Comparison of ENCODE assay signal across 21 mouse cellular contexts in the genomic region with DNA sequence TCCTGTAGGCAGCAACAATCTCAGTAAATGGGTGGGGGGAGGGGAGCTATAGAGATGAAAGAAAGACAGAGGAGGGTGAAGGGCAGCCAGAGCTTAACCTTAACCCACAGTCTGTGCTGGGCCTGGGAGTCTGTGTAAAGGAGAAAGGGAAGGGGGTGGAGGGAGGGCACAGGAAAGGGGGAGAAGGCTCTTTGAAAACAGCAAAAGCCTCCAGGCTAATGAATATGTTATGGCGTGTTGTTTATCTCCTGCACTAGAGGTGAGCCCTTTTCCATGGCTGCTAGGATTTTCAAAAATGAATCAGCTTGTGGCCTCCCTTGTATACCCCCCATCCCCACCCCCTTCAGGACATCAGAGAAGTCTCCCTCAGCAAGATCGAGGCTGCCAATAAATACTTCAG.
DNase-seq lines count a peak whose midpoint lies in the region; ATAC-seq and TF ChIP-seq lines count a peak whose summit lies in the region.
"Had no signal": no experiment of that assay in that cellular context is flagged by ENCODE, and none has a peak within 500 bp of the region (broad histone marks: within the 10 kb centered on the region; RNA-seq: fewer than 3 reads in every experiment).

No protein-coding gene starts in this region.

- no peak for TF ChIP-seq CTCF in brain, embryonic 14.5 days (IDR thresholded peaks at IDR 0.05; ENCODE audit: borderline replicate concordance, extremely low read depth, insufficient read depth, insufficient read length)

- no peaks in the 10 kb centered on the region for H3K27me3 ChIP-seq in forebrain, embryonic 12.5 days
- H3K27me3 ChIP-seq in forebrain, embryonic 16.5 days (replicated peaks; ENCODE audit: control insufficient read depth, insufficient read depth, low read length), result no peaks in the 10 kb centered on the region
- no peaks in the 10 kb centered on the region for H3K27me3 ChIP-seq in embryonic facial prominence, embryonic 10.5 days (replicated peaks; ENCODE audit: low read depth, poor library complexity, severe bottlenecking)
- no peaks in the 10 kb centered on the region for H3K27me3 ChIP-seq in midbrain, embryonic 12.5 days
- H3K27me3 ChIP-seq: embryonic facial prominence, embryonic 12.5 days; intestine, embryonic 15.5 days; kidney, embryonic 15.5 days; neural tube, embryonic 13.5 days; stomach, embryonic 15.5 days had no signal

- DNase-seq in brain, embryonic 14.5 days (ENCODE audit: low read depth), result peak; percentile 66
- DNase-seq in embryonic facial prominence, embryonic 10.5 days (ENCODE audit: low spot score), result peak; percentile 53
- no peak for DNase-seq in spleen, adult 12 weeks (ENCODE audit: low spot score)
- no peak for DNase-seq in gastrocnemius, adult 8-10 months (ENCODE audit: low spot score in 2 of 2)
- DNase-seq: adrenal gland, postnatal 14 days; cerebellum, adult 11 months; cerebellum, postnatal 14 days; gastrocnemius, postnatal 10 days; heart, postnatal 36 days; thymus, adult 18-20 months had no signal

- peak; percentile 59 for ATAC-seq in forebrain, embryonic 12.5 days (ENCODE audit: low FRiP score)
- no peak for ATAC-seq in forebrain, embryonic 16.5 days
- ATAC-seq in midbrain, embryonic 12.5 days (ENCODE audit: low FRiP score, low read depth), result peak; percentile 83
- ATAC-seq in activated CD4-positive, CD25-positive, alpha-beta regulatory T cell, adult 4 months, result no peak
- ATAC-seq: intestine, embryonic 15.5 days had no signal

- H3K36me3 ChIP-seq in forebrain, embryonic 12.5 days (replicated peaks), result no peaks in the 10 kb centered on the region
- H3K36me3 ChIP-seq in forebrain, embryonic 16.5 days (ENCODE audit: control insufficient read depth, insufficient read depth), result no peaks in the 10 kb centered on the region
- no peaks in the 10 kb centered on the region for H3K36me3 ChIP-seq in embryonic facial prominence, embryonic 10.5 days (replicated peaks)
- H3K36me3 ChIP-seq in midbrain, embryonic 12.5 days, result no peaks in the 10 kb centered on the region
- H3K36me3 ChIP-seq: embryonic facial prominence, embryonic 12.5 days; G1E; intestine, embryonic 15.5 days; kidney, embryonic 15.5 days; neural tube, embryonic 13.5 days; stomach, embryonic 15.5 days had no signal

- no peak overlapping the region for H3K27ac ChIP-seq in forebrain, embryonic 12.5 days
- no peak overlapping the region for H3K27ac ChIP-seq in forebrain, embryonic 16.5 days (ENCODE audit: low read length)
- H3K27ac ChIP-seq in embryonic facial prominence, embryonic 10.5 days (replicated peaks), result peak overlapping the region; percentile 76
- peak overlapping the region; percentile 66 for H3K27ac ChIP-seq in midbrain, embryonic 12.5 days (replicated peaks)
- H3K27ac ChIP-seq: embryonic facial prominence, embryonic 12.5 days; intestine, embryonic 15.5 days; kidney, embryonic 15.5 days; liver, embryonic 14.5 days; neural tube, embryonic 13.5 days; stomach, embryonic 15.5 days had no signal

- 5% methylated on average over 2 of the region's 2 CpGs for WGBS in forebrain, embryonic 12.5 days
- 5% methylated on average over 2 of the region's 2 CpGs for WGBS in forebrain, embryonic 16.5 days
- 8% methylated on average over 2 of the region's 2 CpGs for WGBS in embryonic facial prominence, embryonic 10.5 days
- 4% methylated on average over 2 of the region's 2 CpGs for WGBS in midbrain, embryonic 12.5 days

- H3K9ac ChIP-seq in forebrain, embryonic 12.5 days, result no peak overlapping the region
- no peak overlapping the region for H3K9ac ChIP-seq in forebrain, embryonic 16.5 days (replicated peaks; ENCODE audit: low read depth, low read length)
- no peak overlapping the region for H3K9ac ChIP-seq in midbrain, embryonic 12.5 days (replicated peaks)
- H3K9ac ChIP-seq: embryonic facial prominence, embryonic 12.5 days; intestine, embryonic 15.5 days; kidney, embryonic 15.5 days; liver, embryonic 14.5 days; neural tube, embryonic 13.5 days; stomach, embryonic 15.5 days had no signal

- H3K4me2 ChIP-seq in forebrain, embryonic 12.5 days, result no peak overlapping the region
- H3K4me2 ChIP-seq in forebrain, embryonic 16.5 days (ENCODE audit: low read length), result no peak overlapping the region
- H3K4me2 ChIP-seq in midbrain, embryonic 12.5 days (replicated peaks), result peak overlapping the region; percentile 6; the same call in 1 of the 2 replicates
- H3K4me2 ChIP-seq: embryonic facial prominence, embryonic 12.5 days; intestine, embryonic 15.5 days; kidney, embryonic 15.5 days; neural tube, embryonic 13.5 days; stomach, embryonic 15.5 days had no signal

- H3K9me3 ChIP-seq in forebrain, embryonic 12.5 days, result no peaks in the 10 kb centered on the region
- no peaks in the 10 kb centered on the region for H3K9me3 ChIP-seq in forebrain, embryonic 16.5 days (ENCODE audit: control insufficient read depth, low read length)
- no peaks in the 10 kb centered on the region for H3K9me3 ChIP-seq in embryonic facial prominence, embryonic 10.5 days
- H3K9me3 ChIP-seq in midbrain, embryonic 12.5 days, result no peaks in the 10 kb centered on the region
- H3K9me3 ChIP-seq: embryonic facial prominence, embryonic 12.5 days; intestine, embryonic 15.5 days; kidney, embryonic 15.5 days; neural tube, embryonic 13.5 days; stomach, embryonic 15.5 days had no signal

- H3K4me1 ChIP-seq in forebrain, embryonic 12.5 days, result peaks cover 50% of the 10 kb centered on the region
- peaks cover 11% of the 10 kb centered on the region for H3K4me1 ChIP-seq in forebrain, embryonic 16.5 days (replicated peaks; ENCODE audit: control insufficient read depth, insufficient read depth, low read length)
- peaks cover 38% of the 10 kb centered on the region for H3K4me1 ChIP-seq in embryonic facial prominence, embryonic 10.5 days
- H3K4me1 ChIP-seq in midbrain, embryonic 12.5 days, result peaks cover 46% of the 10 kb centered on the region
- H3K4me1 ChIP-seq: intestine, embryonic 15.5 days; stomach, embryonic 15.5 days had no signal

- no peak overlapping the region for H3K4me3 ChIP-seq in forebrain, embryonic 12.5 days (replicated peaks)
- H3K4me3 ChIP-seq in forebrain, embryonic 16.5 days (replicated peaks; ENCODE audit: low read length), result no peak overlapping the region
- no peak overlapping the region for H3K4me3 ChIP-seq in embryonic facial prominence, embryonic 10.5 days
- H3K4me3 ChIP-seq in midbrain, embryonic 12.5 days, result no peak overlapping the region
- H3K4me3 ChIP-seq: embryonic facial prominence, embryonic 12.5 days; intestine, embryonic 15.5 days; kidney, embryonic 15.5 days; neural tube, embryonic 13.5 days; stomach, embryonic 15.5 days had no signal

- no peak for TF ChIP-seq POLR2A in brain, embryonic 14.5 days (IDR thresholded peaks at IDR 0.05; ENCODE audit: borderline replicate concordance, extremely low read depth, insufficient read depth, insufficient read length, poor library complexity, severe bottlenecking)

Comparison
In these comparisons a context has a peak if more than half of its experiments do, and no peak if none do; other contexts are left out.
1. ATAC-seq: peak in forebrain, embryonic 12.5 days (single experiment) and midbrain, embryonic 12.5 days (single experiment); none in forebrain, embryonic 16.5 days (single experiment) and activated CD4-positive, CD25-positive, alpha-beta regulatory T cell, adult 4 months (single experiment).
2. H3K27ac ChIP-seq: peak in embryonic facial prominence, embryonic 10.5 days (single experiment) and midbrain, embryonic 12.5 days (single experiment); none in forebrain, embryonic 12.5 days (single experiment) and forebrain, embryonic 16.5 days (single experiment).
3. DNase-seq: peak in brain, embryonic 14.5 days (single experiment) and embryonic facial prominence, embryonic 10.5 days (single experiment); none in spleen, adult 12 weeks (single experiment) and gastrocnemius, adult 8-10 months (0 of 2).